Mouse (Mus musculus): ENCODE data around the gene Epb41l4b.
A peak's percentile ranks its signal among the peaks of the same experiment; 100 is the strongest.

Gene Epb41l4b

GRCm38 (mm10) chr4:56946641-56947640 is 196.3 kb downstream of the Epb41l4b start, which contains the start of gene Tmem245:
TSS of gene Tmem245 (minus strand) at chr4:56947437.
- peak; percentile 89 to 94 for DNase-seq (ENCODE audit: low spot score in 2 of 2)

DNA sequence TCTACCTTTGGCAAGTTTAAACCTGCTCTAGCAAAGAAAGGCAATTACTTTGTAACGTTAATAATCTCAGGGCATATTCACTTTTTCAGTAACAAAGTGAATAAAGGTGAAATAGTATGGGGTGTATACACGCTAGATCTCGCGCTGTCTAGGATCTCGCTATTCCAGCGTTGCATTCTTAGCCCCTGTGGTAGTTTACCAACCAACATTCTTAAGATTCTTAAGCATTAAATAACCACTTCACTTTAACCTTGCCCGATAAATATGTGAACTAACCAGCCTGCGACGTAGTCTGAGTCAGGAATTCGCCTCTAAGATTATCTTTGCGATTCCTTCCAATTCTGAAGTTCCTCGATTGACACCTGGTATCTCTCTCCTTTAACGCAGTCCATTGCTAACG is 197.1 kb downstream of the Epb41l4b start:
- DNase-seq (ENCODE audit: low spot score in 2 of 2), result no peak

- DNase-seq (ENCODE audit: low spot score in 2 of 2), result no peak
Measured at GRCm38 (mm10) chr4:56944286-56944685, 199.0 kb downstream of the Epb41l4b start.

DNA sequence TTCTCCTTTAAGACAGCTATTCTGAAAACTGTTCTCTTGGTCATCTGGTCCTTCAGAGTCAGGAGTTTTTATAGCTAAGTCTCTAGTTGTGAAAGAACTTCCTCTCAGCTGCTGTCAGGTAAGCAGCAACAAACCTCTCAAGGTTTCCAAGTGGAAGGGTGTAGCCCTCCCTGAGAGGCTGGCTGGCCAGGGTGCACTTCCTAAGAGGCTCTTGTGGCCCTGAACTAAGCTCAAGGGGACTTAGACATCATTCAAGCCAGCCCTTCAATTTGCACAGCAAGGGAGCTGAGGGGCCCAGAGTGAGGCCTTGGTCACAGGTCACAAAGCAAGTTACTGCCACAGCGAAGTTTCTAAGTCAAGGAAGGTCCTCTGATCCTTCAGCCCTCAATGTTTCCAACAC is 200.0 kb downstream of the Epb41l4b start:
- no peak for DNase-seq (ENCODE audit: low spot score in 2 of 2)

- no peak for DNase-seq (ENCODE audit: low spot score in 2 of 2)
Measured at GRCm38 (mm10) chr4:56942567-56942966, 200.7 kb downstream of the Epb41l4b start.
